Mouse (Mus musculus): ENCODE measurements at regions not wholly inside any gene's neighbourhood (a gene's known extent, or its start where the extent isn't known, plus 50 kb on each side); places are given as distances from the start of the nearest gene placed in this dataset.

DNA sequence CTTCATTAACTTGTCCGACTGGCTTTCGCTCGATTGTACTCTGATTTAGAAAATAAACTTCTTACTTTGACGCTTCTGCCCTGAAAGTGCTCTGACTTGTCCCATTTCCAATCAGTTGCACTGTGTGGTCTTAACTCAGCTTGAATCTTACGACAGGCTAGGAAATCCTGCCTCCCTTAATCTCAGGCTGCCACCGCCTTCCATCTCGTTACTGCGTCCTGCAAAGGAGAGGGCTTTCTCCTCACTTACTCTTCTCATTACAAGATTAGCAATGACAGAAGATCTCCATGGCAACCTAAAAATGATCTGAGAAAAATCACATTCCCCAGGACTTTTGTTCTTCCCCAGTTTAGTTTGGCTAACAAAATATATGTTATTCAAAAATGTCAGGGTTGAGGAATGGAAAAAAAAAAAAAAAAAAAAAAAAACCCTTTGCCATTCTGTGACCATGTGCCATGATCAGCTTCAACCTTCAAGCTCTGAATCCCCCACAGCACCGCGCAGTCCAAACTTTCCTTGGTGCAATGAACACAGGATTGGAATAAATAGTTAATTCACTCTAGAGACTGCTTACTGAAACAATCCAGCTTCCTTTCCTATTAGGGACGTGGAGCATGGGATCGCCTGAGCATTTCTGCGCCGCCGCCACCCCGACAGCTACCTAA is 494.1 kb downstream of the Lmo4 start:
- no peak for DNase-seq (ENCODE audit: low spot score)

DNA sequence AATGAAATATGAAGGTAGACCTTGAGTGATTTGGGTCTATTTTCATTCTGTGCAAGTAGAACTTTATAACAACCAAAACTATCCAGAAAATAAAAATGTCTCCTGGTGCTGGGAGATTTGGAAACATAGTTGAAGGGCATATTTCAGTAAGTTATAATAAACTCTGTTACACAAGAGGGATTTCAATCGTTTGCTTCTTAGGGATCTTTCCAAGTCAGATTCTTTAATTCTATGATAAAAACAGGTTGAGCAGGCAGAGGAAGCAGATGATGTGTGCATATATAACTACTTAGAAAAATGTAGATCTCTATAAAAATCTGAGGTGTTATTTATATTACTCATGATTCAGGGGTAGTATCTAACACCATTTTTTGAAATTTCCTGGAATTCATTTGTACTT is 498.3 kb downstream of the Lmo4 start:
- no peak for DNase-seq (ENCODE audit: low spot score)

DNA sequence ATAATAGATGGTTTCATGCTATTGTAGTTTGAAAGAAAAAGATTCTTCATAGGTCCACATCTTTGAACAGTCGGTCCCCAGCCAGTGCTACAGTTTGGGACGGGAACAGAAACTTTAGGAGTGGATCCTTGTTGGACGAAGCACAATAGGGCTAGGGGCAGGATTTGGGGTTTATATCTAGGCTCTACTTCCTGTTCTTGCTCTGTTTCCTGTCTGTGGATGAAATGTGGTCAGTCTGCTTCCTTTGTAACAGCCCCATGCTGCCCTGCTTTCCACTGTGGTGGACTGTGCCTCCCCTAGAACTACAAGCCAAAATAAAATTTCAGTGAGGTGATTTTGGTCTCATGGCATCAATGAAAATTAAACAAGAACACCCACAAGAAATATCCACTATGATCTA is 510.2 kb downstream of the Lmo4 start:
- DNase-seq (ENCODE audit: low spot score): no peak

DNA sequence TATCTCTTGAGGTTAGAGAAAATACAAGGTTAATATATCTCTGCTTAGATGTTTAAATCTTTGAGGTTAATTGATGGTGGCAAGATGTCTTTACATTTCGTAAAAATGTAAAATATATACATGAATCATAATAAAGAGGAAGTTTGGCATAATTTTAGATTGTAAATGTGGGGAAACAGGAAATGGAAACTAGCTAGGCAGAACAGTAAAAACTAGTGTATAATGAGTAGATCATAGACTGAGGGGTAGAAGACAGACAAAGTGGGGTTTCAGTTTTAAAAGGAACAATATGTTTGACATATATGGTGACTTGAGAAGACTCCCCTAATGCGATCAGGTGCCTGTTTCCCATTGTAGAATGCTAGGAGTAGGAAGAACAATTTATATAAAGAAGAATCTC is 519.3 kb downstream of the Lmo4 start:
- DNase-seq (ENCODE audit: low spot score): no peak

DNA sequence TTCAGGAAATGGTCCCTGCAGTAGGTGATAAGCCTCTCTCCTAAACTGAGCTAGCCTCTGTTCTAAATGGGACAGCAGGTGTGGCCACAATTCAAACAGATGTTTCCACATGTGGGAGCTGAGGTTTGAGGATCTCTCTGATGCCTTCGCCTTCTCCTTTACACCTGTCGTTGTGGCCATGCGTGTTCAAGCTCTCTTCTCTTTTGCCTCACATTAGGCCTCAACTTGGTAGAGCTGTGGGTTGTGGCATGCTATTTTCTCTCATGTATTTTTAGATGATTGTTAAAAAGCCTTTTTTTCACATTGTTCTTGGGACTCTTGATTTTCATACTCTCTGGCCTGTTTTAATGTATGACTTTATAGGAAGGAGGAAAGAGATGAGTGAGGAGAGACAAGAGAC is 526.8 kb downstream of the Lmo4 start:
- no peak for DNase-seq (ENCODE audit: low spot score)

DNA sequence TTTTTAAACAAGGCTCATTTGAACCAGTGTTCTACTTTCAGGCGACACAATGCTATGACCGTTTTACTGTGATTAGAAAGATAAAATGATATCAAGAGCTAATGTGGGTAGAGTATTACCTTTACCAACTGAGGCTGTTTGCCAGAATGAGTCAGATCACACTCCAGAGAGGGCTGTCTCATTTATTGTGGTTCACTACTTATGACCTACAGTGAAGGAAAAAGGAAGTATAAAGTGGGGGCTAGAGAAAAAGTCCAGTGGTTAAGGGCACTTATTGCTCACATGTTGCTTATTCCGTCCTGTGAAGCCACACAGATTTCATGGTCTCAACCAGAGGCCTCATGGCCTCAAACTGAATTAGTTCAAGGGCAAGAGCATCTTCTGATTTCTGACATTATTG is 530.2 kb downstream of the Lmo4 start:
- DNase-seq (ENCODE audit: low spot score): no peak

DNA sequence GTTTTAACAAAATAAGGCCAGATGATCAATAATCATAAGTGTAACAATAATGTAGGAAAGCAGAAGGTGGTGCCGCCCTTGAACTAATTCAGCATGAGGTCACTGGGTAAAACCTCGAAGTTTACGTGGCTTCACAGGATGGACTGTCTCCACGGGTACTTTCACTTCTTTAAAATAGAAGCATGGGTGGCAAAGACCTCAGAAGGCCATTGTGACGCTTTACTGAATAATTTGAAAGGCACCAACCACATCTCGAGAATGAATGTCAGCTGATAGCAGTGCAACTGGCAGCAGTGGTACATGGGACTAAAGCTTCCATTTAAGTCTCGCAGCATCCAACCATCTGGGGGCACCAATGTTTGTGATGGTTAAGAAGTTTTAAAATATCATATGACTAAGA is 530.6 kb downstream of the Lmo4 start:
- DNase-seq (ENCODE audit: low spot score): no peak

DNA sequence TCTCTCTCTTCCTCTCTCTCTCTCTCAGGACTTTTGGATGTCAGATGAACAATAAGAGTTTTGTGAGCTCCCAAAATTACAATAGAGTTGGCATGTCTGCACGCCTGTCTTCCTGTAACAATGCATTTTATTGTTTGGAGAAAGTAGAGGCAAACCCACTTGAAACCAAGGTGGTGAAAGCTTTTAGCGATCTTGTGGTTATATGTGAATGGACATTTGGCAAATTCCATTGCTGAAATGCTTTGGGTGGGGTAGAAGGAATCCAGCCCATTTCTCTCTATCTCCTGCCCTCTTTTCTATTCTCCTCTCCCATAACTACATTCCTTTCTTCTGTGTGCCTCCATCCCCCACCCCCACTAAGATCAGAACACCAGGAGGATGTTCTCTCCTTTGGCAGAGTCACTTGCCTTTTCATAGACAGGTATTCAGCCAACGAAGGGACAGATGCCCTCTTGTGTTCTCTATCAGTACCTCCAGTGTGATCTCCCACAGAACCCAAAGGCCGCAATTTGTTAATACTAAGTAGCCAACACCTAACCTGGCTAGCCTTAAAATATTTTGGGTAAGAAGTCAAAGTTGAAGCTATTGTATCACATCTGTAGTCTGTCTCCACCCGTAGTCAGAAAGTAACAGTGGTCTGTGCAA is 542.9 kb downstream of the Lmo4 start:
- no peak for DNase-seq (ENCODE audit: low spot score)

DNA sequence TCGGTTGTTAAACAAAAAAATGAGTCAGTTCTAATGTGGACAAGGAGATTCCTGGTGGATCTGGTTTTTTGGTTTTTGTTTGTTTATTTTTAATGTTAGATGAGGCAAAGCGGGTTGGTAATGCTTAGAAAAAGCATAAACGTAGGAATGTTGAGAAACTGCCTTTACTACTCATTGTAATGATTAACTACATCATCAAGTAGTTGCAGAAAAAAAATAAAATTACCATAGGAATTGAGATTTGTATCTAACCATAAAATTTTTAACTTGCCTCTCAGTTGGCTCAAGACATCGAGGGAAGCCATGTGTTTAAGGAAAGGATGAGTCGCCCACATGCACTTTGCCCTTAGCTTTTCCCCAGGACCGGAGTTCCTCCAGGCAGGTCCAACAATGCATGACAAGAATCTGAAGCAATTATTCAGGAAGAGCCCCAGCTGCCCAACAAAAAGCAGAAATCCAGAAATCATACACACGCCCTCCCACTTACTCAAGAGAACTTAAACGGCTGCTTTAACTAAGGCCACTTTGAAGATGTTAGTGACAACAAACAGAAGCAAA is 545.5 kb downstream of the Lmo4 start:
- no peak for DNase-seq (ENCODE audit: low spot score)

DNA sequence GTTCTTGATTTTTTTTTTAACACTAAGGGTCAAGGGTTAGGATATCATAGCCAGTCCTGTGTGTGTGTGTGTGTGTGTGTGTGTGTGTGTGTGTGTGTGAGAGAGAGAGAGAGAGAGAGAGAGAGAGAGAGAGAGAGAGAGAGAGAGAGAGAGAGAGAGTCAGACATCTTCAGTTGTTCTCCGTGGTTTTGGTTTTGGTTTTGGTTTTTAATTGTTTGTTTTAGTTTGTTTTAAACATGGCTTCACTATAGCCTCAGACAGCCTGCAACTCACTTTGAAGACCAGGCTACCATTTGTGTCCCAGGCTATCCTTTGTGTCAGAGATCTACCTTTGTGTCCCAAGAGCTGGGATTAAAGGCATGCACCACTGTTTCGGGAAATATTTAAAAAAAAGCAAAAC is 557.8 kb downstream of the Lmo4 start:
- DNase-seq (ENCODE audit: low spot score): no peak

DNA sequence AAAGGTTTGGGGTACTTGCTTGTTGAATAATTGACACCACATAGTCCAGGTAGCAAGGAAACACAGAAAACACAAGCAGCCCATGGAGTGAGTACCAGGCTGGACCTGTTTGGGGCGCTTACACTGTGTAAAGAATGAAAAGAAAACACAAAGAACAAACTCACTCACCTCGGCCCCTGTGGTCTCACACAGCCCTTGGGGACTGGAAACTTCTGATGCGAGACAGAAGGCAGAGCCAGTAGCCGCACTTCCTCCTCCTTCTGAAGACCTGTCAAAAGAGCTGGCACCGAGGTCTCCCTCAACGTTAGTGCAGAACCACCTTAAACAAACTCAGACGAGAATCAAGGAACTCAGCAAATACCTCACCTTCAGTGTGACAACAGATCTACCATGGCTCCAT is 558.2 kb downstream of the Lmo4 start:
- DNase-seq (ENCODE audit: low spot score): peak; percentile 49

DNA sequence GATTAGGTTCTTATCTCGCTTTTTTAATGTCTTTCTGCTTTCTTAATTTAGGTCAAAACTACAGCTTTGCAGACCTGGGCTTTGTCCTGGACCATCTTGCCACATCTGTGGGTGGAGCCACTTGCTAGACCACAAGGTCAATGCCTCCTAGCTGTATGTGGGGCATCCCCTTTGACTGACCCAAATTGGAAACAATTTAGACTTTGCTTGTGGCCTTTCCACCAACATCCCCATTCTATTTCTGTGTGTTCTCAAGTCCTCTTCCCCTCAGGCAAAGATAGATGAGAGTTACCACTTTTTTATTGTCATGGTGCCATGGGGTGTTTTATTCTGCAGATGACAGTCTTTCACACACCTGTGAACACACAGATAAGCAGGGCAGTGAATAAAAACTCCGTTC is 572.0 kb downstream of the Lmo4 start:
- no peak for DNase-seq (ENCODE audit: low spot score)

DNA sequence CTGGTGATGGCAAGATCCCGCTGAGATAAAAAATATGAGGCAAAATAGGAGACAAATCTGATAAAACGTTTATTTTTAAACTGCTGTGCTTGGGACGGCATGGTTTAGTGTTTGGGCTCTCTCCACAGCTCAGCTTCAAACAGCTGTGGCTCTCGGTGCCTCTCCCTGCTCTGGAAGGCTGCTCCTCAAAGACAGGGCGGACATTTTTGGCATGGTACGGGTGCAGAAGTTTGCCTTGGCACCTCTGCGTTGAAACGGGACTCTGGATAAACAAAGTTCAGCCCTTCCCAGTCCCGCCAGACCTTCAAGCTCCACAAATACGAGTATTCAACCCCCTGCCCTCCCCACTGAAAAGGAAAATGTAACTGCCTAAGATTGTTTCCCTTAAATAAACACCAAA is 573.8 kb downstream of the Lmo4 start:
- no peak for DNase-seq (ENCODE audit: low spot score)

DNA sequence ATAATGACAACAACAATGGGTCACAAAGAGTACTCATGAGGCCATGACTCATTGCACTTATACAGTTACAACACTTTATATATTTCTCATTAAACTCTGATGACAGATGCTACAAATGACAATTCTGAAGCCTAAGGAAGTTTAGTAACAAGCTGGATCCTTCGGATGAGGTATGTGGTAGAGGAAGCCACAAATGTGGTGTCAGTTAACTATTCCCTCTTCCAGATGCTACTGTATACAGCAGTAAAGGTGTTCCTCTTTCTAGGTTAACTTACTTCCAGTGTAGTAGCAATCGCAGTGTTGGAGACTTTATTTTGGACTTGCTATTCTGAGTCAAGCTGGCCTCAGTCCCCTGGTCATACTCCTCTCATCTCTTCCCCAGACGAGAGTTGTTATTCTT is 580.1 kb downstream of the Lmo4 start:
- no peak for DNase-seq (ENCODE audit: low spot score)

DNA sequence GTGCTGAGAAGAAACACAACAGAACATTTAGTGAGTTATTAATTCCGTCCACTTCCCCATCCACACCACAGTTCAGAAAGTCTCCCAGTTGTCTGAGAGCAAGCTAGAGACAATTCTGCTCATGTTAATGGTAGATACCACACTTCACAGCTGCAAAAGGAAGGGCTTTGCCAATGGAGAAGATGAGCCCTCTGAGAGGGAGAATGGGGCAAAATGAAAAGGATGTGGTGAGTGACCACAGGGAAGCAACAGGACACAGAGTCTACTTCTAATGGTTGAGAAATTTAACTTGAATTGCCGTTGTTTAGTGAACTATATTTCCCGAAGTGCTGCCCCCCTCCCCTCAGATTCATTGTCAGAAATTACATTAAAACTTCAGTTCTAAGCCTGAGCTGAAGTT is 582.7 kb downstream of the Lmo4 start:
- DNase-seq (ENCODE audit: low spot score): no peak

DNA sequence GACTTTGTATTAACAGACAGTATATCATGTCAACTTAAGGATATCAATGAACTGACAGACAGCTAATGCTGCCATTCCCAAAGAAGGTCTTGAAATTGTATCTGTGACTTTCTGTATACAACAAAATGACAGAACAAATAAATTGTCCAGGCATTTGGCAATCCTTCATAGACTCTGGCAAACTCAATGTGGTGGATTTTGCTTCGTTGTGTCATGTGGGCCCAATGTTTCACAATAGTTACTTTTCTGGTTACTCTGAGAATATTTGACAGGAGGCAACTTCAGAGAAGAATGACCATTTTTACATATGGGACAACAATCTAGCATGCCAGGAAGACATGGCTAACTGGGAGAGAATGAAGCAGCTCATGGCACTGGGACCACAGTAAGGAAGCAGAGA is 585.9 kb downstream of the Lmo4 start:
- no peak for DNase-seq (ENCODE audit: low spot score)

DNA sequence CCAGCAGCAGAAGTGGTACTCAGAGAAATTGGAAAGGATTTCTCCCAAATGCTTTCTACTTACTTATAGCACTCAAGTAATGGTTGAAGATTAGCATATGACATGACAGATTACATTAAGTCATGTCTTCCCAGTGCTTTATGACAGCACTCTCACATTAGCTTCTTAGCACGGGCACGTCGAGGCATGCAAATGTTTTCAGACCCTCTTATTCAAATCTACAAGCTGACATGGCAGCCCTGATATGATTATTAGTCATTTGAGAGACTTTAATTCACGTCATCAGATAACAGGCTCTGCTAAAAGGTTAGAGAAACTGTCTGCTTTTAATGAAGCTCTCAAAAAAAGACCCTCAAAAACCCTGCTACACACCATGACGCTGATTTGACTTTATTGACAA is 590.1 kb downstream of the Lmo4 start:
- DNase-seq (ENCODE audit: low spot score): no peak

DNA sequence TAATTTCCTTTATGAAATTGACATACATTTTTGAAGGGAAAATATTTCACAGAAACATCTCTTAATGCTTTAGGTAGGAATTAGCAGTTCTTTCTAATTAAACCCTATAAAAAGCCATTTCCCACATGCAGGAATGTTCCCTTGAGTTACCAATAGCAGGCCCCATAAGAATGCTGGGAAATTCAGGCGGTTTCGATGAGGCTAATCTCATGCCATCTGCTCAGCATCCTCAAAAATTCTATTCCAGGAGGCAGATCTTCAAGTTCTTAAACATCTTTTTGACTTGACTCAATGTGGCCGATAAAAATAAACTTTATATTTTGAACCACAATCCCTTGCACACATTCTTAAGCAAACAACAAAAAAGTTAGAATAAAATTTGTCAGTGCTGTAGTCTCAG is 591.0 kb downstream of the Lmo4 start:
- no peak for DNase-seq (ENCODE audit: low spot score)

DNA sequence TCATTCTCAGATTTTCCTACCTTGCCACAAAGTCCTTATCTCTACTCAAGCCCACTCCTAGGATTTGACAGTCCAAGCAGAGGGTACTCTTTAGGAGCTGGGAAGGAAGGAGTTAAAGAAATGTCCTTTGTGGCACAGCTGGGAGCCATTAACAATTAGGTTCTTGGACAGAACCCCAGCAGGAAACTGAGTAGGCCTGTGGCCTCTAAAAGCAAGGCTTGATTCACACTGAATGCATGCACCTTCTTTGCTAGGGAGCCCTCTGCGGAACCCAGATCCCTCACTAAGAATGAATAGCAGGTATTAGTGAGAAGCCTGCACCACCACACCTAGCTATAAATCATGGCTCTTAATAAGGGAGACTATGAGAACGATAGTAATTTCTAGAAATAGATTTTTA is 595.3 kb downstream of the Lmo4 start:
- no peak for DNase-seq (ENCODE audit: low spot score)

DNA sequence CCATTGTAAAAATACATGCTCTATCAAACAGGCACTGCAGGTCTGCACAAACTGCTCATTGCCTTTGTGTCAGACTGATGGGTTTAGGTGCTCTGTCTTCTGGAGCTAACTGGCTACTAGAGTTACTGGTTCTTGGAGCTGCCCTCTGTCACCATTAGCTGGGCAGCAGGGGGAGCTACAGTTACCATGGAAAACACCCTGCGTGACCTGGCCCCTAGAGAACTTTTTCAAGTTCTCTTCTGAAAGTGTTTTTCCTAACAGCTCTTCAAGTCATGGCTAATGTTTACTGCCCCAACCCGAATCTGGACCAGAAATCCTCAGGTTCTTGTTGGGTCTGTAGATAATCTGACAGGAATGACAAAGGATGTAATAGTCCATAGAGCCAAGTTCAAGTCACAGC is 605.9 kb downstream of the Lmo4 start:
- peak; percentile 16 for DNase-seq (ENCODE audit: low spot score)

DNA sequence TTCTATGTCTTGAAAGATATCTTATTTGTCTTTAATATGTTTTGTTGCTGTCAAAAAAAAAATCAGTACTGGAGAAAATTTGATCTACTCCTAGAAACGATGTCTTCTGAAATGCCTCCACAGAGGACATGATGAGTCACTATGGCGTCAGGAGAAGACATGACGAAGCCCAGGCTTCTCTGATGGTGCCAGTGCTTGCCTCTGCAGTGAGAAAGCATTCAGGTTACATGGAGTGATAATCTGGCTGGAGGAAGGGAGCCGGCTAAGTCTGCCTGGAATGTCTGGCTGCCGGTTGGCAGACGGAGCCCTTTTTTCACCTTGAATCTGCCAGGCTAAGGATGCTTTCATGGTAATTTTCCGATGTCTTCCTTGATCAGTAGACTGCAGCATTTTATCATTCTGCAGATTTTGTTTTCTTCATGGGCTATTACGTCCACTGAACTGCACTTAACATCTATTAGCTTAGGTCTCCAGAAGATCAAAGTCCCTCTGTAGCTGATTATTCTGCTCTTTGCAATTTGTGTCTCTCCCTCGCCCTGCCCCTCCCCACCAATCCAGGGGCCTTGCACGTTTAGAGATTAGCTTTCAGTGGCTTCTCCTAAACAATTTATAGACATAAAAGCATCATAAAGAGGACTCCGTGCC is 607.9 kb downstream of the Lmo4 start:
- DNase-seq (ENCODE audit: low spot score): no peak

DNA sequence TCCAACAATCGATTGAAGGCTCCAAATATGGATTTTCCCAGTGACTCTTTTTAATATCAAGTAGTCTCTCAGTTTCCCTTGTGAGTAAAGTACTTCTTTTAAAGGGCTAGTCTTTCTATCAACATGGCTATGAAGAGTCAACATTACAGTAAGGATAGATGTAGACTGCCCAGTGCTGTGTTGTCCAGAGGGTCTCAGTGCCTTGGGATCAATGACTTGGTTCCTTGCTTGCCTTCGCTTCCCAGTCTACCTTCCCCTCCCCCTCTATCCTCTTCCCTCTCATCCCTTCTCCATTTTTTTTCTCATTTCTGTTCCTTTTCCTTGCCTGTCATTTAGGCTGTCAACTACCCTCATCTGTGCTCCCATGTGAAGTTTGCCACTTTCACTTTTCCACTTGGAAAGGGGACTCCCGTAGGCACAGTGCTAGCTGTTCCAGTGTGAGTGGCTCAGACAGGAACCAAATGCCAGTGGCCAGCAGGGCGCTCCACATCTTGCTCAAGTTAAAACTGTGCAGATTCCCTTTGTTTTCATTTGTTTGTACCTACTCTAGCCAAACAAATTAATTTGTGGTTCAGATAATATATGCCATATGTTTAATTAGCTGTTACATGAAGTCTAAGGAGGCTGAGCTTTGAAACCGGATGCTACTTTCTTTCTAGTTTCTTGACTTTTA is 608.9 kb downstream of the Lmo4 start:
- no peak for DNase-seq (ENCODE audit: low spot score)

DNA sequence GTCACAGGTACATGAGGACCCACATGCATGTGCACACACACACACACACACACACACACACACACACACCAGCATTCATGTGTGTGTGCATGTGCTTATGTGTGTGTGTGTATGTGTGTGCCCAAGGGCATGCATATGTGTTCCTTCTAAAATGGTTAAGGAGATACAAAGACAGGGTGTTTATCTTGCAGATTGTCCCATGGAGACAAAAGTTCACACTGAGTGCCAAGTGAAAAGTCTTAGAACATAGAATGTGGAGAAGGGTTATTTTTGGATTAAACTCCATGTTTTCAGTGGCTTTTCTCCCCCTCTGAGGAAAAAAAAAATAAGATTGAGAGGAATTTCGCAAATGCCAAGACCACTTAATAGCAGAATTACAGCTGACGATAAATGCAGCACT is 609.9 kb downstream of the Lmo4 start:
- DNase-seq (ENCODE audit: low spot score): no peak
